In genomic region chr1:20190444-20190843, GRCm38 (mm10) we compare ENCODE assay signal across 13 mouse cellular contexts.
DNase-seq lines count a peak whose midpoint lies in the region; ATAC-seq and TF ChIP-seq lines count a peak whose summit lies in the region.
"Had no signal": no experiment of that assay in that cellular context is flagged by ENCODE, and none has a peak within 500 bp of the region (broad histone marks: within the 10 kb centered on the region; RNA-seq: fewer than 3 reads in every experiment).

No protein-coding gene starts in this region.

- no peaks in the 10 kb centered on the region for H3K36me3 ChIP-seq in hindbrain, embryonic 13.5 days
- no peaks in the 10 kb centered on the region for H3K36me3 ChIP-seq in midbrain, embryonic 14.5 days (ENCODE audit: control insufficient read depth, insufficient read depth, low read length)
- H3K36me3 ChIP-seq: heart, embryonic 10.5 days had no signal

- no peak overlapping the region for H3K27ac ChIP-seq in hindbrain, embryonic 13.5 days
- H3K27ac ChIP-seq in midbrain, embryonic 14.5 days (replicated peaks; ENCODE audit: low read depth, low read length) = peak overlapping the region; percentile 45; the same call in 1 of the 2 replicates
- H3K27ac ChIP-seq: heart, embryonic 10.5 days; stomach, postnatal 0 days had no signal

- TF ChIP-seq POLR2A in brain, embryonic 14.5 days (IDR thresholded peaks at IDR 0.05; ENCODE audit: borderline replicate concordance, extremely low read depth, insufficient read depth, insufficient read length, poor library complexity, severe bottlenecking) = no peak

- peak; percentile 1 to 2 for DNase-seq in cerebellum, postnatal 10 days
- DNase-seq in cerebellum, postnatal 14 days = no peak
- DNase-seq in brain, embryonic 14.5 days (ENCODE audit: low read depth) = peak; percentile 48
- peak; percentile 37 for DNase-seq in midbrain, embryonic 14.5 days
- DNase-seq in MN1 (ENCODE audit: low spot score) = no peak
- no peak for DNase-seq in thymus, postnatal 14 days
- DNase-seq: adrenal gland, postnatal 14 days; lung, adult 18-20 months had no signal

- no peaks in the 10 kb centered on the region for H3K27me3 ChIP-seq in hindbrain, embryonic 13.5 days
- no peaks in the 10 kb centered on the region for H3K27me3 ChIP-seq in midbrain, embryonic 14.5 days (ENCODE audit: control insufficient read depth, insufficient read depth, low read length)

- H3K4me1 ChIP-seq in hindbrain, embryonic 13.5 days (replicated peaks) = no peaks in the 10 kb centered on the region
- no peaks in the 10 kb centered on the region for H3K4me1 ChIP-seq in midbrain, embryonic 14.5 days (ENCODE audit: control insufficient read depth, insufficient read depth, low read length)
- H3K4me1 ChIP-seq: heart, embryonic 10.5 days had no signal

- TF ChIP-seq CTCF in brain, embryonic 14.5 days (IDR thresholded peaks at IDR 0.05; ENCODE audit: borderline replicate concordance, extremely low read depth, insufficient read depth, insufficient read length) = no peak

- no peaks in the 10 kb centered on the region for H3K9me3 ChIP-seq in hindbrain, embryonic 13.5 days
- H3K9me3 ChIP-seq in midbrain, embryonic 14.5 days (ENCODE audit: control insufficient read depth, low read length) = no peaks in the 10 kb centered on the region
- H3K9me3 ChIP-seq: heart, embryonic 10.5 days had no signal

- H3K9ac ChIP-seq in hindbrain, embryonic 13.5 days = no peak overlapping the region
- no peak overlapping the region for H3K9ac ChIP-seq in midbrain, embryonic 14.5 days (replicated peaks; ENCODE audit: low read length)

- WGBS in hindbrain, embryonic 13.5 days = 15% methylated on average over 9 of the region's 9 CpGs
- 5% methylated on average over 9 of the region's 9 CpGs for WGBS in midbrain, embryonic 14.5 days

- peak overlapping the region; percentile 36 for H3K4me2 ChIP-seq in hindbrain, embryonic 13.5 days
- H3K4me2 ChIP-seq in midbrain, embryonic 14.5 days (ENCODE audit: low read length) = peak overlapping the region; percentile 40

- ATAC-seq in hindbrain, embryonic 13.5 days (ENCODE audit: low FRiP score) = no peak
- no peak for ATAC-seq in midbrain, embryonic 14.5 days (ENCODE audit: low FRiP score, low TSS enrichment)
- no peak for ATAC-seq in megakaryocyte, adult 5-6 weeks (ENCODE audit: poor library complexity, severe bottlenecking)
- ATAC-seq: inflammation-experienced regulatory T-cells, adult 6 months had no signal

- peak overlapping the region; percentile 11; the same call in 1 of the 2 replicates for H3K4me3 ChIP-seq in hindbrain, embryonic 13.5 days
- H3K4me3 ChIP-seq in midbrain, embryonic 14.5 days (replicated peaks; ENCODE audit: low read depth, low read length) = no peak overlapping the region
- H3K4me3 ChIP-seq: heart, embryonic 10.5 days had no signal

Comparison
In these comparisons a context has a peak if more than half of its experiments do, and no peak if none do; other contexts are left out.
1. DNase-seq: peak in cerebellum, postnatal 10 days (2 of 2), brain, embryonic 14.5 days (single experiment) and midbrain, embryonic 14.5 days (single experiment); none in cerebellum, postnatal 14 days (0 of 2), MN1 (single experiment) and thymus, postnatal 14 days (single experiment).